Mouse (Mus musculus): ENCODE measurements around the gene Svop. TPM values are rescaled to one million over a fixed set of nuclear protein-coding genes. Genes with fewer than 3 reads are reported as not detected.

The Svop gene
- total and polyA plus RNA-seq, 3 experiments, result 0.31 to 0.51 (median 0.38) TPM

DNA sequence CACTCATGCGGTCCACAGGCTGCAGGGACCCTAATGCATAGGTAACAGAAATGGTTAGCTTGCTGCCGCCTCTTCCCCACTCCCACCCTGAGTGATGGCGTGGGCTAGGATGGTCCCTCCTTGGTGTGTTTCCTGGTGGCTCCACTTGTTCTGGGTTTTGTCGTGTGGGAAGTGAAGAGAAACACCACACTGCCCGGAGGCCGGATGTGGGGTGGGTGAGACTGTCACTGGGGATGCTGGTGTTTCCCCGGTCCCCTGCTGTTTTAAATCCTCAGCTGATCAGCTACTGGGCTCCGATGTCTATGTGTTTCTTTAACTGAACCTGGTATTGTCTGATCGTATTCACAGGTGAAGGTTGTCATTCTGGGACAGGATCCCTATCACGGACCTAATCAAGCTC lies 44.1 kb upstream of the Svop start:
- TF ChIP-seq RAD21 (IDR thresholded peaks at IDR 0.05; ENCODE audit: low read depth, low read length) (no peak), SIN3A (IDR thresholded peaks at IDR 0.05; ENCODE audit: low read length) (0 out of 2 replicates have a peak, but pooled peaks have one; percentile 15)
- H3K36me3 ChIP-seq (replicated peaks in 1 of 2; ENCODE audit: control insufficient read depth in 1 of 2, insufficient read depth in 1 of 2, low read length in 1 of 2), result peaks cover 47 to 77% of the 10 kb centered on the region in 2 experiments
- no peak overlapping the region for H3K4me3 ChIP-seq (replicated peaks in 1 of 3; ENCODE audit: low read depth in 2 of 3, low read length in 2 of 3, poor library complexity in 1 of 3)
- peaks cover 9% of the 10 kb centered on the region for H3K79me2 ChIP-seq (replicated peaks; ENCODE audit: control insufficient read depth, extremely low read depth, insufficient read depth, poor library complexity, severe bottlenecking)
- H3K9ac ChIP-seq (ENCODE audit: insufficient read depth, low read depth), result no peak overlapping the region
- peak overlapping the region; percentile 3 for H3K27ac ChIP-seq (ENCODE audit: insufficient read depth, low read depth)
- dilution Hi-C loops (cut with MboI; ENCODE audit: extremely low pct_ligation_motif_present, extremely low pct_unique_long_range_greater_than_20kb, low sequenced_read_pairs) (no loop called here), in situ Hi-C loops (cut with MboI; ENCODE audit: low pct_ligation_motif_present, low pct_unique_long_range_greater_than_20kb, low sequenced_read_pairs) (no loop called here)
- H3K4me2 ChIP-seq (ENCODE audit: insufficient read depth, low read depth, poor library complexity, severe bottlenecking), result no peak overlapping the region
- H3K9me3 ChIP-seq (replicated peaks; ENCODE audit: low read length), result no peaks in the 10 kb centered on the region
- peak; percentile 62 for DNase-seq (ENCODE audit: extremely low read depth)
- H3K4me1 ChIP-seq (ENCODE audit: control insufficient read depth in 1 of 2, insufficient read depth in 2 of 2), result peaks cover 3 to 43% of the 10 kb centered on the region in 2 experiments; a peak in 3 of 4 replicates
- no peaks in the 10 kb centered on the region for H3K27me3 ChIP-seq (replicated peaks)

DNA sequence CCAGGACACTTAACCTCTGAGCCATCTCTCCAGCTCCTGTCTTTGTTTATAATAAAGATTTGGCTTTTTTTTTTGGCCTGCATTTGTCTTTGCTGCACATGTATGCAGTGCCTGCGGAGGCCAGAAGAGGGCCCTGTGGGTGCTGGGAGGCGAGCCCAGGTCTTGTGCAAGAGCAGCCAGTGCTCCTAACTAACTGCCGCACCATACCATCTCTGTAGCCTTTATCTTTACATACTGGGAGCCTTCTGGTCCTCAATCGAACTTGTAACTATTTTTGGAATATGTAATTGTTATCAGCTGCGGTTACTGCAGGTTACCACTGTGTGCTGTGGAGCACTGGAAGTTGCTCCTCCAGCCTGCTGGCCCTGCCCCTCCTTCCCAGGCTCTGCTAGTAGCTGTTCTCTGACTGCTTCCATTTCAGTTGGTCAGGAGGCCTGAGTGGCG lies 42.7 kb upstream of the Svop start:
- peaks cover 9% of the 10 kb centered on the region for H3K79me2 ChIP-seq (replicated peaks; ENCODE audit: control insufficient read depth, extremely low read depth, insufficient read depth, poor library complexity, severe bottlenecking)
- H3K4me1 ChIP-seq (ENCODE audit: control insufficient read depth in 1 of 2, insufficient read depth in 2 of 2), result peaks cover 8 to 51% of the 10 kb centered on the region in 2 experiments
- no peak for DNase-seq (ENCODE audit: extremely low read depth)
- in situ Hi-C loops (cut with MboI; ENCODE audit: low pct_ligation_motif_present, low pct_unique_long_range_greater_than_20kb, low sequenced_read_pairs) (loop anchor here (5.0 kb wide), 1 partner anchor 82 kb away; no protein-coding TSS in a partner anchor), dilution Hi-C loops (cut with MboI; ENCODE audit: extremely low pct_ligation_motif_present, extremely low pct_unique_long_range_greater_than_20kb, low sequenced_read_pairs) (no loop called here)
- no peaks in the 10 kb centered on the region for H3K27me3 ChIP-seq (replicated peaks)
- no peak overlapping the region for H3K4me3 ChIP-seq (replicated peaks in 1 of 3; ENCODE audit: low read depth in 2 of 3, low read length in 2 of 3, poor library complexity in 1 of 3)
- no peak overlapping the region for H3K9ac ChIP-seq (ENCODE audit: insufficient read depth, low read depth)
- no peak for TF ChIP-seq BHLHE40 (IDR thresholded peaks at IDR 0.05; ENCODE audit: low read depth, low read length)
- TF ChIP-seq MYC (IDR thresholded peaks at IDR 0.05; ENCODE audit: low read depth, low read length), result no peak
- no peak for TF ChIP-seq USF1 (IDR thresholded peaks at IDR 0.05; ENCODE audit: low read depth, low read length)
- no peak for TF ChIP-seq MAFK (IDR thresholded peaks at IDR 0.05; ENCODE audit: insufficient replicate concordance, low read length)
- TF ChIP-seq MEF2A (IDR thresholded peaks at IDR 0.05; ENCODE audit: borderline replicate concordance, low read depth, low read length), result no peak
- TF ChIP-seq HCFC1 (IDR thresholded peaks at IDR 0.05; ENCODE audit: low read depth, low read length), result no peak
- peak; percentile 22; the same call in 1 of the 2 replicates for TF ChIP-seq SMC3 (IDR thresholded peaks at IDR 0.05; ENCODE audit: low read depth, low read length)
- no peak for TF ChIP-seq UBTF (IDR thresholded peaks at IDR 0.05; ENCODE audit: low read depth, low read length)
- no peak for TF ChIP-seq USF2 (conservative IDR thresholded peaks at IDR 0.05; ENCODE audit: low read depth, low read length)
- TF ChIP-seq IRF4 (IDR thresholded peaks at IDR 0.05; ENCODE audit: low read depth, low read length), result no peak
- peak; percentile 1; the same call in 1 of the 2 replicates for TF ChIP-seq RAD21 (IDR thresholded peaks at IDR 0.05; ENCODE audit: low read depth, low read length)
- TF ChIP-seq KAT2A (IDR thresholded peaks at IDR 0.05; ENCODE audit: insufficient replicate concordance, low read length), result no peak
- TF ChIP-seq NRF1 (IDR thresholded peaks at IDR 0.05; ENCODE audit: low read depth, low read length), result no peak
- TF ChIP-seq ZNF384 (IDR thresholded peaks at IDR 0.05; ENCODE audit: low read depth, low read length), result peak; percentile 19; the same call in 1 of the 2 replicates
- TF ChIP-seq ZMIZ1 (IDR thresholded peaks at IDR 0.05; ENCODE audit: low read depth, low read length), result no peak
- no peak for TF ChIP-seq CHD2 (IDR thresholded peaks at IDR 0.05; ENCODE audit: low read length)
- no peak for TF ChIP-seq ZC3H11A (IDR thresholded peaks at IDR 0.05; ENCODE audit: low read depth, low read length)
- no peak for TF ChIP-seq GABPA (IDR thresholded peaks at IDR 0.05; ENCODE audit: insufficient replicate concordance, low read depth, low read length)
- no peak for TF ChIP-seq POLR2A (IDR thresholded peaks at IDR 0.05; ENCODE audit: low read depth, low read length)
- TF ChIP-seq MAZ (IDR thresholded peaks at IDR 0.05; ENCODE audit: low read depth, low read length), result no peak
- no peak for TF ChIP-seq RCOR1 (conservative IDR thresholded peaks at IDR 0.05; ENCODE audit: low read depth, low read length)
- TF ChIP-seq CTCF (conservative IDR thresholded peaks at IDR 0.05 in 1 of 2, IDR thresholded peaks at IDR 0.05 in 1 of 2; ENCODE audit: low read depth in 2 of 2, low read length in 2 of 2), result peak; percentile 25 to 51; a peak in 3 of 4 replicates
- no peak for TF ChIP-seq JUN (IDR thresholded peaks at IDR 0.05; ENCODE audit: insufficient read depth, low read depth, low read length)
- TF ChIP-seq SIN3A (IDR thresholded peaks at IDR 0.05; ENCODE audit: low read length), result no peak
- TF ChIP-seq TCF12 (IDR thresholded peaks at IDR 0.05; ENCODE audit: low read depth, low read length), result no peak
- TF ChIP-seq PAX5 (IDR thresholded peaks at IDR 0.05; ENCODE audit: low read length), result no peak
- H3K27ac ChIP-seq (ENCODE audit: insufficient read depth, low read depth), result no peak overlapping the region
- H3K9me3 ChIP-seq (replicated peaks; ENCODE audit: low read length), result no peaks in the 10 kb centered on the region
- H3K4me2 ChIP-seq (ENCODE audit: insufficient read depth, low read depth, poor library complexity, severe bottlenecking), result no peak overlapping the region
- H3K36me3 ChIP-seq (replicated peaks in 1 of 2; ENCODE audit: control insufficient read depth in 1 of 2, insufficient read depth in 1 of 2, low read length in 1 of 2), result peaks cover 39 to 62% of the 10 kb centered on the region in 2 experiments
